Comparison of ENCODE assay signal across 12 mouse cellular contexts in the genomic region with DNA sequence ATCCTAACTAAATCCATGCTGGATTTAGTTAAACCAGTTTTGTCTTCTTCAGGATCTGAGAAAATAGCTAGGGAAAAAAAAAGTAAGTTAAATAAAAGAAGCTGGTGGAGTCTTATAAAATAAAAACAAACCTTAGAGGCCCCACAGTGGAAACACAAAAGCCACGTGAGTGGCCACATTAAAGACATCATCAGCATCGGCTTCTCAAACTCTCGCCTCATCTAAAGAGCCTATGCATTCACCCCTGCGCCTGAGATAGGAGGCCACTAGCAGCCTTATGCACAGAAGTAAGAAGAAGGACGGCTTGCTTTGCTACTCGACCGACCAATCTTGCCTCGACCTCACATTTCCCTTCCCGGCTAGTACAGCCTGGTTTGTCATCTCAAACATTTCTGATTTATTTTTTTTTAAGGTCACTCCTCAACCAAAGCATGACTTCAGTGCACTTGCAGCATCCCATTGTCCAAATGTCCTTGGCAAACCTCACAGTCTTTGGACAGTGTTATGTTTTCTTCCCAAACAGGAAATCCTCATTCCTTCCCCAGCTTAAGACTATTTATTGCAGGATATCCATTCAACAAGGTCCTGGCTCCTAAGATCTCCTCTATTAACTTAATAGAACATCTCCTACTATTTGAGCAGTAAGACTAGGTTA.
DNase-seq lines count a peak whose midpoint lies in the region; ATAC-seq lines count a peak whose summit lies in the region.
"Had no signal": no experiment of that assay in that cellular context is flagged by ENCODE, and none has a peak within 500 bp of the region (broad histone marks: within the 10 kb centered on the region; RNA-seq: fewer than 3 reads in every experiment).

No protein-coding gene starts in this region.

- H3K4me3 ChIP-seq in heart, embryonic 11.5 days (ENCODE audit: low read depth, low read length), result no peak overlapping the region
- H3K4me3 ChIP-seq: liver, embryonic 12.5 days had no signal

- DNase-seq in heart, adult 9 months (ENCODE audit: low spot score in 2 of 2), result peak; percentile 41 to 73
- peak; percentile 12 to 18 for DNase-seq in heart, postnatal 14 days
- DNase-seq in lung, postnatal 10 days, result peak; percentile 62
- DNase-seq in yolk sac, embryonic 10.5 days (ENCODE audit: low spot score), result no peak
- no peak for DNase-seq in left cerebral cortex, postnatal 4 days
- DNase-seq: cerebellum, adult 11 months; layer of hippocampus, postnatal 36 days; retina, postnatal 1 day had no signal

- H3K4me2 ChIP-seq in heart, embryonic 11.5 days, result no peak overlapping the region
- H3K4me2 ChIP-seq: liver, embryonic 12.5 days had no signal

- H3K4me1 ChIP-seq in heart, embryonic 11.5 days (ENCODE audit: control insufficient read depth, insufficient read depth, low read length), result no peaks in the 10 kb centered on the region
- H3K4me1 ChIP-seq: liver, embryonic 12.5 days had no signal

- ATAC-seq in heart, embryonic 11.5 days (replicated peaks; ENCODE audit: insufficient number of reproducible peaks, low FRiP score, low TSS enrichment), result no peak
- peak; percentile 84 for ATAC-seq in activated CD4-positive, CD25-positive, alpha-beta regulatory T cell, adult 4 months
- ATAC-seq in megakaryocyte, adult 5-6 weeks (ENCODE audit: poor library complexity, severe bottlenecking), result no peak
- ATAC-seq: liver, embryonic 12.5 days had no signal

- 80% methylated on average over 9 of the region's 9 CpGs for WGBS in heart, embryonic 11.5 days (ENCODE audit: insufficient replicate concordance)

- H3K9ac ChIP-seq in heart, embryonic 11.5 days (ENCODE audit: low read depth, low read length), result no peak overlapping the region
- H3K9ac ChIP-seq: liver, embryonic 12.5 days had no signal

- no peaks in the 10 kb centered on the region for H3K9me3 ChIP-seq in heart, embryonic 11.5 days (replicated peaks; ENCODE audit: control insufficient read depth, low read length)
- H3K9me3 ChIP-seq: liver, embryonic 12.5 days had no signal

- no peak overlapping the region for H3K27ac ChIP-seq in heart, embryonic 11.5 days (ENCODE audit: low read depth, low read length)
- H3K27ac ChIP-seq: liver, embryonic 12.5 days had no signal

- H3K36me3 ChIP-seq in heart, embryonic 11.5 days (ENCODE audit: control insufficient read depth, insufficient read depth, low read length), result no peaks in the 10 kb centered on the region
- H3K36me3 ChIP-seq: liver, embryonic 12.5 days had no signal

- no peaks in the 10 kb centered on the region for H3K27me3 ChIP-seq in heart, embryonic 11.5 days (ENCODE audit: control insufficient read depth, insufficient read depth, low read length)
- H3K27me3 ChIP-seq: liver, embryonic 12.5 days had no signal

- intact Hi-C loops in heart, postnatal 14 days (cut with DNase I), result no loop called here
- intact Hi-C loops in left cerebral cortex, postnatal 4 days (cut with DNase I), result no loop called here

Comparison
In these comparisons a context has a peak if more than half of its experiments do, and no peak if none do; other contexts are left out.
1. DNase-seq: peak in heart, adult 9 months (2 of 2), heart, postnatal 14 days (2 of 2) and lung, postnatal 10 days (single experiment); none in yolk sac, embryonic 10.5 days (single experiment) and left cerebral cortex, postnatal 4 days (single experiment).